Mouse (Mus musculus) heart, embryonic 13.5 days (tissue): ENCODE results near the gene Rasal2. TPM values are rescaled to one million over a fixed set of nuclear protein-coding genes. Genes with fewer than 3 reads are reported as not detected.

ENCODE experiments used
- ATAC-seq: fragments of 200-750 bp; cut with Nextera tagmentation; 2 replicates; pipeline ENCODE4 v1.8.0; 2017; ENCODE audit warnings: moderate TSS enrichment; ENCODE audit not compliant: insufficient number of reproducible peaks, low FRiP score, low TSS enrichment; ENCODE audit errors: extremely low read depth
- H3K27ac ChIP-seq: fragments of 300-500 bp; sonication (generic); replicated peaks from 2 replicates; pipeline ENCODE4 v1.5.1; 2015; ENCODE audit warnings: moderate library complexity, mild to moderate bottlenecking, inconsistent platforms
- H3K27me3 ChIP-seq: fragments of 300-500 bp; sonication (generic); replicated peaks from 2 replicates; pipeline ENCODE4 v1.6.1; 2015; ENCODE audit warnings: mild to moderate bottlenecking, inconsistent platforms
- H3K36me3 ChIP-seq: fragments of 300-500 bp; sonication (generic); 2 replicates; pipeline ENCODE4 v1.6.1; 2015; ENCODE audit warnings: mild to moderate bottlenecking, inconsistent platforms
- H3K4me1 ChIP-seq: fragments of 300-500 bp; sonication (generic); 2 replicates; pipeline ENCODE4 v1.6.1; 2015; ENCODE audit warnings: inconsistent platforms
- H3K4me2 ChIP-seq: fragments of 300-500 bp; sonication (generic); 2 replicates; pipeline ENCODE4 v1.6.1; 2015; ENCODE audit warnings: inconsistent platforms, mild to moderate bottlenecking, moderate library complexity
- H3K4me3 ChIP-seq: fragments of 300-500 bp; sonication (generic); 2 replicates; pipeline ENCODE4 v1.5.1; 2015; ENCODE audit warnings: moderate library complexity, mild to moderate bottlenecking, inconsistent platforms
- H3K9ac ChIP-seq: fragments of 300-500 bp; sonication (generic); 2 replicates; pipeline ENCODE4 v1.6.1; 2015; ENCODE audit warnings: inconsistent platforms, mild to moderate bottlenecking, moderate library complexity
- H3K9me3 ChIP-seq: fragments of 300-500 bp; sonication (generic); 2 replicates; pipeline ENCODE4 v1.6.1; 2016; ENCODE audit warnings: inconsistent platforms
- WGBS: fragments of 180-500 bp; shearing (Covaris S2); methylation state at CpG from one replicate; pipeline ENCODE4 v1.1.7; 2015; ENCODE audit warnings: mixed read lengths; 5-methylcytosine and 5-hydroxymethylcytosine counted together
- polyA plus RNA-seq: library from polyadenylated mRNA; unstranded; fragments of >200 nt; fragmentation: Nextera tagmentation; extraction: Ambion mirVana; gene quantifications from 2 replicates; pipeline ENCODE4 v1.2.1, GENCODE M21; 2015

The Rasal2 gene
- 15.1 and 18.4 TPM in 2 replicates for polyA plus RNA-seq

GRCm38 (mm10) chr1:157412454-157413369, at the start of gene Rasal2:
TSS of gene Rasal2 (minus strand) at chr1:157412595.
- Histone ChIP-seq H3K4me2 (peak within 1 kb of the TSS; percentile 80), H3K9ac (peak within 1 kb of the TSS; percentile 92), H3K4me3 (peak within 1 kb of the TSS; percentile 91), H3K9me3 (no peaks in the 10 kb centered on the region), H3K4me1 (peaks cover 58% of the 10 kb centered on the region), H3K27ac (peak within 1 kb of the TSS; percentile 95), H3K36me3 (no peaks in the 10 kb centered on the region), H3K27me3 (no peaks in the 10 kb centered on the region)
- ATAC-seq, result peak; percentile 87
- 1% methylated on average over 62 of the region's 62 CpGs for WGBS

GRCm38 (mm10) chr1:157461276-157461675, 48.9 kb upstream of the Rasal2 start:
- ATAC-seq, result no peak

GRCm38 (mm10) chr1:157459904-157460303, 47.5 kb upstream of the Rasal2 start:
- H3K4me1 ChIP-seq, result peaks cover 24% of the 10 kb centered on the region
- no peak overlapping the region for H3K4me2 ChIP-seq
- no peak for ATAC-seq
- 92% methylated on average over 5 of the region's 5 CpGs for WGBS
- no peak overlapping the region for H3K27ac ChIP-seq
- peaks cover 3% of the 10 kb centered on the region; the same call in 1 of the 2 replicates for H3K36me3 ChIP-seq
- H3K9ac ChIP-seq, result no peak overlapping the region
- H3K9me3 ChIP-seq, result no peaks in the 10 kb centered on the region
- no peak overlapping the region for H3K4me3 ChIP-seq
- no peaks in the 10 kb centered on the region for H3K27me3 ChIP-seq

More at GRCm38 (mm10) chr1:157461276-157461675, 48.9 kb upstream of the Rasal2 start:
- peaks cover 24% of the 10 kb centered on the region for H3K4me1 ChIP-seq
- no peak overlapping the region for H3K4me2 ChIP-seq
- H3K9me3 ChIP-seq, result no peaks in the 10 kb centered on the region
- H3K27ac ChIP-seq, result no peak overlapping the region
- peaks cover 5% of the 10 kb centered on the region for H3K36me3 ChIP-seq
- H3K9ac ChIP-seq, result no peak overlapping the region
- H3K4me3 ChIP-seq, result no peak overlapping the region
- 88% methylated on average over 5 of the region's 5 CpGs for WGBS
- H3K27me3 ChIP-seq, result no peaks in the 10 kb centered on the region

GRCm38 (mm10) chr1:157458421-157459208, 46.2 kb upstream of the Rasal2 start, which contains the start of gene Cryzl2:
TSS of gene Cryzl2 (plus strand) at chr1:157458577.
- WGBS, result 8% methylated on average over 29 of the region's 29 CpGs
- Histone ChIP-seq H3K27ac (no peak within 1 kb of the TSS), H3K4me1 (peaks cover 24% of the 10 kb centered on the region), H3K4me2 (peak within 1 kb of the TSS; percentile 74), H3K9me3 (no peaks in the 10 kb centered on the region), H3K27me3 (no peaks in the 10 kb centered on the region), H3K4me3 (peak within 1 kb of the TSS; percentile 52), H3K9ac (peak within 1 kb of the TSS; percentile 83), H3K36me3 (peaks cover 3% of the 10 kb centered on the region; the same call in 1 of the 2 replicates)
- peak; percentile 84 for ATAC-seq

- ATAC-seq, result no peak
- 91% methylated on average over 3 of the region's 3 CpGs for WGBS
- Histone ChIP-seq H3K4me1 (peaks cover 21% of the 10 kb centered on the region), H3K9me3 (no peaks in the 10 kb centered on the region), H3K36me3 (no peaks in the 10 kb centered on the region; the same call in 1 of the 2 replicates), H3K27ac (no peak overlapping the region), H3K4me2 (peak overlapping the region; percentile 74; the same call in 1 of the 2 replicates), H3K9ac (no peak overlapping the region), H3K4me3 (no peak overlapping the region), H3K27me3 (no peaks in the 10 kb centered on the region)
These were observed 45.4 kb upstream of the Rasal2 start for GRCm38 (mm10) chr1:157457789-157458188.

GRCm38 (mm10) chr1:157454876-157455275, 42.5 kb upstream of the Rasal2 start:
- H3K4me2 ChIP-seq, result no peak overlapping the region
- H3K36me3 ChIP-seq, result no peaks in the 10 kb centered on the region
- no peak for ATAC-seq
- peaks cover 30% of the 10 kb centered on the region for H3K4me1 ChIP-seq
- no peak overlapping the region for H3K4me3 ChIP-seq
- H3K9ac ChIP-seq, result no peak overlapping the region
- 76% methylated on average over 6 of the region's 6 CpGs for WGBS
- no peak overlapping the region for H3K27ac ChIP-seq
- no peaks in the 10 kb centered on the region for H3K27me3 ChIP-seq
- H3K9me3 ChIP-seq, result no peaks in the 10 kb centered on the region

- ATAC-seq, result no peak
- Histone ChIP-seq H3K36me3 (no peaks in the 10 kb centered on the region), H3K27me3 (no peaks in the 10 kb centered on the region), H3K9ac (no peak overlapping the region), H3K27ac (no peak overlapping the region), H3K9me3 (no peaks in the 10 kb centered on the region), H3K4me2 (no peak overlapping the region), H3K4me3 (no peak overlapping the region), H3K4me1 (peaks cover 34% of the 10 kb centered on the region)
- 74% methylated on average over 5 of the region's 5 CpGs for WGBS
These were observed 40.6 kb upstream of the Rasal2 start for GRCm38 (mm10) chr1:157452759-157453549.

- ATAC-seq, result no peak
- no peak overlapping the region for H3K27ac ChIP-seq
- H3K27me3 ChIP-seq, result no peaks in the 10 kb centered on the region
- H3K4me3 ChIP-seq, result no peak overlapping the region
- H3K4me1 ChIP-seq, result peaks cover 40% of the 10 kb centered on the region
- no peak overlapping the region for H3K9ac ChIP-seq
- H3K4me2 ChIP-seq, result no peak overlapping the region
- 76% methylated on average over 3 of the region's 3 CpGs for WGBS
- no peaks in the 10 kb centered on the region for H3K9me3 ChIP-seq
- no peaks in the 10 kb centered on the region for H3K36me3 ChIP-seq
These were observed 39.9 kb upstream of the Rasal2 start for GRCm38 (mm10) chr1:157452284-157452683.

GRCm38 (mm10) chr1:157449981-157450636, 37.7 kb upstream of the Rasal2 start:
- 3% methylated on average over 21 of the region's 21 CpGs for WGBS
- no peaks in the 10 kb centered on the region for H3K9me3 ChIP-seq
- no peak; the same call in 1 of the 2 replicates for ATAC-seq

GRCm38 (mm10) chr1:157449532-157449931, 37.1 kb upstream of the Rasal2 start:
- no peaks in the 10 kb centered on the region for H3K27me3 ChIP-seq
- peak overlapping the region; percentile 75 for H3K27ac ChIP-seq
- H3K9ac ChIP-seq, result peak overlapping the region; percentile 64
- H3K4me1 ChIP-seq, result peaks cover 49% of the 10 kb centered on the region
- 2% methylated on average over 10 of the region's 10 CpGs for WGBS
- ATAC-seq, result no peak
- H3K36me3 ChIP-seq, result no peaks in the 10 kb centered on the region
- peak overlapping the region; percentile 78 for H3K4me2 ChIP-seq
- H3K4me3 ChIP-seq, result peak overlapping the region; percentile 44
- no peaks in the 10 kb centered on the region for H3K9me3 ChIP-seq

More at GRCm38 (mm10) chr1:157449981-157450636, 37.7 kb upstream of the Rasal2 start:
- Histone ChIP-seq H3K36me3 (no peaks in the 10 kb centered on the region), H3K27me3 (no peaks in the 10 kb centered on the region), H3K27ac (peak overlapping the region; percentile 75), H3K4me3 (peak overlapping the region; percentile 44), H3K4me2 (peak overlapping the region; percentile 78), H3K4me1 (peaks cover 43% of the 10 kb centered on the region), H3K9ac (peak overlapping the region; percentile 64)
